Mouse (Mus musculus): Measurements from ENCODE around the gene Rest.

DNA sequence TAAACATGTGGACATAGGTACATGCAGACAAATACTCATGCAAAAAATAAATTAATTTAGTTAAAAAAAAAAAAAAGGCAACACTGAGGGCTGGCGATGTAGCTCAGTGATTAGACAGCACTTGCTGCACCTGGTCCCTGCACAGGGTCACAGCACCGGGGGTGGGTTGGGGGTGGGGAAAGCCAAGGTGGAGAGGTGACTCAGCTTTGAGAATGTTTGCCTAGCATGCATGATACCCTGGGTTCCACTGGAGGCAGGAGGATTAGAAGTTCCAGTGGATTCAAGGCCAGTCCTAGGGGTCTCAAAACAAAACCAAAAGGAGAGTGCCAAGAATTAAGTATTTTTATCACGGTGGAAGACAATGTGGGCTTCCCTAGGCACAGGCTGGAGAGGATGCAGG is 7.7 kb upstream of the Rest start:
- TF ChIP-seq CTCF (IDR thresholded peaks at IDR 0.05; ENCODE audit: low read depth, low read length) = no peak
- no peak for TF ChIP-seq POLR2A (IDR thresholded peaks at IDR 0.05; ENCODE audit: extremely low read depth, insufficient read depth, low read length)

Measured in liver, adult 2 months (tissue).